Mouse (Mus musculus) limb, embryonic 15.5 days (tissue): ENCODE data around the gene Enpp7. TPM values are rescaled to one million over a fixed set of nuclear protein-coding genes. Genes with fewer than 3 reads are reported as not detected.

Experiments used
- ATAC-seq: fragments of 200-750 bp; cut with Nextera tagmentation; 2 replicates; pipeline ENCODE4 v1.8.0; 2017; ENCODE audit warnings: low read depth, moderate TSS enrichment; ENCODE audit not compliant: insufficient number of reproducible peaks, low FRiP score, low TSS enrichment
- H3K27ac ChIP-seq: fragments of 300-500 bp; sonication (generic); 2 replicates; pipeline ENCODE4 v1.5.1; 2015; ENCODE audit warnings: moderate library complexity, mild to moderate bottlenecking, inconsistent platforms
- H3K27me3 ChIP-seq: fragments of 300-500 bp; sonication (generic); 2 replicates; pipeline ENCODE4 v1.6.1; 2015; ENCODE audit warnings: inconsistent platforms
- H3K36me3 ChIP-seq: fragments of 300-500 bp; sonication (generic); 2 replicates; pipeline ENCODE4 v1.6.1; 2015; ENCODE audit warnings: inconsistent platforms
- H3K4me1 ChIP-seq: fragments of 300-500 bp; sonication (generic); 2 replicates; pipeline ENCODE4 v1.6.1; 2015; ENCODE audit warnings: inconsistent platforms
- H3K4me2 ChIP-seq: fragments of 300-500 bp; sonication (generic); 2 replicates; pipeline ENCODE4 v1.6.1; 2015; ENCODE audit warnings: mild to moderate bottlenecking, inconsistent platforms
- H3K4me3 ChIP-seq: fragments of 300-500 bp; sonication (generic); 2 replicates; pipeline ENCODE4 v1.5.1; 2015; ENCODE audit warnings: mild to moderate bottlenecking, inconsistent platforms
- H3K9ac ChIP-seq: fragments of 300-500 bp; sonication (generic); 2 replicates; pipeline ENCODE4 v1.6.1; 2015; ENCODE audit warnings: inconsistent platforms
- H3K9me3 ChIP-seq: fragments of 300-500 bp; sonication (generic); 2 replicates; pipeline ENCODE4 v1.6.1; 2016; ENCODE audit warnings: inconsistent platforms
- WGBS: fragments of 180-500 bp; shearing (Covaris S2); methylation state at CpG from one replicate; pipeline ENCODE4 v1.1.7; 2015; 5-methylcytosine and 5-hydroxymethylcytosine counted together
- polyA plus RNA-seq: library from polyadenylated mRNA; unstranded; fragments of >200 nt; fragmentation: Nextera tagmentation; extraction: Ambion mirVana; gene quantifications from 2 replicates; pipeline ENCODE4 v1.2.1, GENCODE M21; 2015

Enpp7 gene
- polyA plus RNA-seq, 1 experiment from 2014 or later: not detected

DNA sequence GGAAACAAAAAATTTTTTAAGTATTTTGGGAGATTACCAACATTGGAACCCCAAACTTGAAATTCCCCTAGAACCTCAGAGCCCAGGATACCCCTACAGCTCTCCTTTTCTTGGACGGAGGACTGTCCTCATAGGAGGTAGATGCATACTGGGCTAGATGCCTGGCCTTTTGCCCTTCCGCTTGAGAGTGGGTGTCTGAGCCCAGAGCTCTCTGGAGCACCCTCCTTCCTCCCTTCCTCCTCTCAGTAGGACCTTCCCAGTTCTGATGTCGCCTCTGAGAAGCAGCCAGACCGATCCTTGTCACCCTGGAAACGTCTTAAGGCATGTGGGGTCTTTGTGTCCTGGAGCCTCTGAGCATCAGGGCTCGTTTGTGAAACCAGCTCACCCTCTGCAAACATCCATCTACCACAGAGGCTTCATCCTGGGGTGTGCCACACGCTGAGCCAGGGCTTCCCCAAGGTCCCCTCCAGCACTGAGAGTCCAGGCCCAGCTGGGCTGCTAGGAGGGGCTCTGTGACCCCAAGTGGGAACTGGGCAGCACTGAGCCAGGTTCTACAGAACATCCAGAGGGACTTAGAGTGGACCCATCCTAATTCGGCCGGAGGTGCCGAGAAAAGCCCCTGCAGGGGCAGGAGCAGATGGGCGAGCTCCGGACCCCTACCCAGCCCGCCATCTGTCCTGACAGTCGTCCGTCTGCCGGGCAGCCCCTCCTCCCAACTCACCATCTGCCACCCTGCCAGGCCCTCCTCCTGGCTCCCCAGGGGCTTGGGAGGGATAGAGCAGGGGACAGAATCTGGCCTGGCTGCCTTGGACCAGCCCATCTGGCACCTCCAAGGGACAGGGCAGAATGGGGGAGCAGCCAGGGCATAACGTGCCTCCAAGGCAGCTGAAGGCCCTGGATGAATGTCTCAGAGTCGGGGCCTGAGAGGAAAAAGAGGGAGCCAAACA, 15.3 kb upstream of the Enpp7 start:
- no peak overlapping the region for H3K27ac ChIP-seq
- no peaks in the 10 kb centered on the region for H3K9me3 ChIP-seq
- WGBS: 40% methylated on average over 18 of the region's 18 CpGs
- H3K4me2 ChIP-seq: no peak overlapping the region
- no peak overlapping the region for H3K4me3 ChIP-seq
- no peak for ATAC-seq
- no peaks in the 10 kb centered on the region for H3K36me3 ChIP-seq
- no peak overlapping the region for H3K9ac ChIP-seq
- H3K4me1 ChIP-seq: 0 out of 2 replicates have a peak, but pooled peaks cover 4% of the 10 kb centered on the region
- peaks cover 28% of the 10 kb centered on the region for H3K27me3 ChIP-seq

DNA sequence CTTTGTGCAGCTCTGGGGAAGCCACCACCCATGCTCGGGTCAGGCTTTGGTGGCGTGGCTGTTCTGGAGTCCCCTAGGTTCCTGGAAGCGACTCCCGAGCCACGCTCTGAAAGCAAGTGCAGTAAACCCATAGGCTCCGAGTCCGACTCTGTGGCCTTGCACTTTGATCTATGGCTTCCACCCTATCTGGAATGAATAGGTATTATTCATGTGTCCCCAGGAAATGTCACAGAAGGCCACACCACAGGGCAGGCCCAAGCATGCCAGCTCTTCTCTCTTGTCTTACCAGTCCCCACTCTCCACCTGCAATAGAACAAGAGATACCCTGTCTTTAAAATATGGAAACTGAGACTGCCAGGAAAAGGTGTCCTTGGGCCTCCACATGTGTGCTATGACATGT, 13.6 kb upstream of the Enpp7 start:
- Histone ChIP-seq H3K4me1 (0 out of 2 replicates have a peak, but pooled peaks cover 4% of the 10 kb centered on the region), H3K4me2 (no peak overlapping the region), H3K27me3 (peaks cover 36% of the 10 kb centered on the region), H3K4me3 (no peak overlapping the region), H3K36me3 (no peaks in the 10 kb centered on the region), H3K9ac (no peak overlapping the region), H3K27ac (no peak overlapping the region), H3K9me3 (no peaks in the 10 kb centered on the region)
- 77% methylated on average over 7 of the region's 7 CpGs for WGBS
- no peak for ATAC-seq

DNA sequence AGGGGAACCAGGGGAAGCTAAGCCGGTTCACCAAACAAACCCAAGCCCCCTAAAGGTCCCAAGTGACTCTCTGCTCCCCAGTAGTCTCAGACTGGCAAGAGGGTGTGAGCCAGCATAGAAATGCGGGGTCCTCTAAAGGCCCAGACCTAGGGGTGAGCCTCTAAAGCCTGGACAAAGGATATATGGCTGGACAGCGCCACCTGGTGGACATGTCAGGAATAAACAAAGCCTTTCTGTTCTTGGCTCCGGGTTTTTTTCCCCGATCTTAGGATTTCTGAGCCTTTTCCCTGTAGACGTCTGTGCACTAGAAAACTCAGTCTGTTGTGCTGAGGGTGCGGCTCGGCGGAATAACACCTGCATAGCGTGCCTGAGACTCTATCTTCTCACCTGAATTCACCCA, 12.6 kb upstream of the Enpp7 start:
- WGBS: 2% methylated on average over 10 of the region's 10 CpGs
- H3K4me1 ChIP-seq: 0 out of 2 replicates have a peak, but pooled peaks cover 4% of the 10 kb centered on the region
- H3K4me2 ChIP-seq: 0 out of 2 replicates have a peak overlapping the region, but pooled peaks have one; percentile 17
- no peak overlapping the region for H3K27ac ChIP-seq
- peaks cover 37% of the 10 kb centered on the region for H3K27me3 ChIP-seq
- no peak overlapping the region for H3K9ac ChIP-seq
- no peak overlapping the region for H3K4me3 ChIP-seq
- no peaks in the 10 kb centered on the region for H3K36me3 ChIP-seq
- H3K9me3 ChIP-seq: no peaks in the 10 kb centered on the region
- no peak for ATAC-seq

DNA sequence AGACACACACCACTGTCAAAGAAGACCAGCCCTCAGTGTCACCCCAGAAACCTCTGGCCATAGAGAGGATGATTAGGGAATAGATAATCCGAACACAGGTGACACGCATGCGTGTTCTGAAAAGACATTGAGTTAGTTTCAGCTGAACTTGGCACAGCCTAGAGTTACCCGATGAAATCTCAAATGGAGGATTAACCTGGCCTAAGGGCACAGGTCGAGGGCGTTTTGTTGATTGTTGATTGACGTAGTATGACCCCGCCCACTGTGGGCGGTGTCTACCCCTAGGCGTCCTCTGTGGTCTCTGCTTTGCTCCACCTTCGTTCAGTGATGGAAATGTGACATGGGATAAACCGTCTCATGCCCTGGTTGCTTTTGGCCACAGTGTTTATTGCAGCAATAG, 12.1 kb upstream of the Enpp7 start:
- 13% methylated on average over 12 of the region's 12 CpGs for WGBS
- H3K9ac ChIP-seq: no peak overlapping the region

DNA sequence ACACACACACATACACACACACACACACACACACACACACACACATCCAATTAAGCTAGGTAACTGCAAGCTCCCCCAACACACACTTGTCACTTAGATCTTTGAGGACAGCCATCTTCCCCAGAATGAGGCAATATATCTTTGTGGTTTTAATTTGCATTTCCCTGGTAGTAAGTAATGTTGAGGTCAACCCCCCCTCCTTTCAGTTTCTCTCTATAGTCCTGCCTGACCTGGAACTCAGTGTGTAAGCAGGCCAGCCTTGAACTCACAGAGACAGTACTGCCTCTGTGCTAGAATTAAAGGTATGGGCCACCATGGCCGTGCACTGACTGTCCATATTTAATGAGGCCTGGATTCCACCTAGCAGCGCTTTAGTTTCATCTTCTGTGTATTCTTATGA, 7.6 kb upstream of the Enpp7 start:
- no peak for ATAC-seq
- Histone ChIP-seq H3K27ac (no peak overlapping the region), H3K36me3 (no peaks in the 10 kb centered on the region), H3K9me3 (no peaks in the 10 kb centered on the region), H3K4me1 (0 out of 2 replicates have a peak, but pooled peaks cover 4% of the 10 kb centered on the region), H3K27me3 (peaks cover 22% of the 10 kb centered on the region), H3K9ac (no peak overlapping the region), H3K4me3 (no peak overlapping the region), H3K4me2 (no peak overlapping the region)
- 71% methylated on average over 2 of the region's 2 CpGs for WGBS

More for the DNA sequence above, 12.1 kb upstream of the Enpp7 start:
- peaks cover 37% of the 10 kb centered on the region for H3K27me3 ChIP-seq
- H3K36me3 ChIP-seq: no peaks in the 10 kb centered on the region
- no peaks in the 10 kb centered on the region for H3K9me3 ChIP-seq
- H3K4me2 ChIP-seq: 0 out of 2 replicates have a peak overlapping the region, but pooled peaks have one; percentile 17
- no peak for ATAC-seq
- no peak overlapping the region for H3K4me3 ChIP-seq
- H3K4me1 ChIP-seq: 0 out of 2 replicates have a peak, but pooled peaks cover 4% of the 10 kb centered on the region
- no peak overlapping the region for H3K27ac ChIP-seq

DNA sequence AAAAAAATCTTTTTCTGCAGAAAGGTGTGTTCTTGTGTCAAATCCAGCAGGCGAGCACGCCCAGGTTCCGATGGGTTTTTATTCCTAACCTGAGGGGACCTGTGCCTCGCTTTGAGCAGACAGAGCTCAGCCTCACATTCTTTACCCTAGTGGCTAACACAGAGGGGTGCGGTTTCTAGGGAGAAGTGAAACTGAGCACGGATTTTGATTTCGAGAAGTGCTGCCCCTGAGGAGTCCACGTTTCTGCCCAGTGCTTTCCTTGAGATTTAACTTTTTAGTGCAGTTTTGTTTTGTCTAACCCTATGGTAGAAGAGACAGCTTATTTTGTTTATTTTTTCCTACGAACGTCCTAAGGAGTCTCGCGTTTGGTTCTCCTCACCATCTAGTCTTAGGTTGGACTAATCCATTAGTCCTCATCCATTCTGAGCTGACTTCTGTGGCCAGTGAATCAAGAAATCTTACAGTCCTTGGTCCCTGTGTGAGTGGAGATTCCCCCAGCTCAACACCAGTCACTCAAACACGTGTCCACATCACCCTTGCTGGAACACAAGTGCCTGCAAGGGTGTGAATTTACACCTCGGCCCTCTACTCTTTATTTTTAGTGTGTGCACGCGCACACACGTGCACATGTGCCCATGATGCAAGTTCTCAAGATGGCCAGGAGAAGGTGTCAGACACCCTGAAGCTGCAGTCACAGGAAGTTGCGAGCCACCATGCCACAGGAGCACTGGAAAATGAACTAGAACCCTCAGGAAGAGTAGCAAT, 6.8 kb upstream of the Enpp7 start:
- ATAC-seq: no peak
- WGBS: 61% methylated on average over 18 of the region's 18 CpGs
- no peak overlapping the region for H3K4me2 ChIP-seq
- H3K27ac ChIP-seq: no peak overlapping the region
- H3K4me1 ChIP-seq: no peaks in the 10 kb centered on the region
- no peak overlapping the region for H3K4me3 ChIP-seq
- no peak overlapping the region for H3K9ac ChIP-seq
- H3K27me3 ChIP-seq: peaks cover 15% of the 10 kb centered on the region
- no peaks in the 10 kb centered on the region for H3K9me3 ChIP-seq
- H3K36me3 ChIP-seq: no peaks in the 10 kb centered on the region

DNA sequence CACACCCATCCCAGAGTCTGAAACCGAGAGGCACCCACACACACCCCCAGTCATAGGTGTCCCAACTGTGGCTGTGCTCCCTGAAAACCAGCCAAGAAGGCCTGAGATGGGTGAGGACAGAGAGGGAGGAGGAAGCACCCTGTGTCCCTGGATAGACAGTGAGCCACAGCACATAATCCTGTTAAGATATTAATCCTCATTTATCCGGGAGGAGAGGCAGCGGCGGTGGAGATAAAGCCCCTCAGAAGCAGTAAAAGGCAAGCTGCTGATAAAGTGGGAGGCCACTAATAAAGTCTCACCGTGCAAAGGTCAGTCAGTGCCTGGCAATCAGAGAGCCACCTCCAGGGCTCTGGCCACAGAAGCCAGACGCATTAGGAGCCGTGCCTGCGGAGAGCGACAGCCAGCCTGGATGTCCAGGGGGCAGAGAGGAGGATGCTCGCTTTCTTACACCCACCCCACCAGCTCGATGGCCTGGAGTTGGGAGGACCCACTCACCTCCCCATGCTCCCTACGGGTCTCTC, 5.3 kb upstream of the Enpp7 start:
- no peaks in the 10 kb centered on the region for H3K36me3 ChIP-seq
- H3K9me3 ChIP-seq: no peaks in the 10 kb centered on the region
- peaks cover 9% of the 10 kb centered on the region; the same call in 1 of the 2 replicates for H3K27me3 ChIP-seq
- no peak overlapping the region for H3K9ac ChIP-seq
- no peak overlapping the region for H3K4me2 ChIP-seq
- 47% methylated on average over 12 of the region's 12 CpGs for WGBS
- no peak overlapping the region for H3K4me3 ChIP-seq
- H3K27ac ChIP-seq: no peak overlapping the region
- no peak for ATAC-seq
- H3K4me1 ChIP-seq: no peaks in the 10 kb centered on the region

DNA sequence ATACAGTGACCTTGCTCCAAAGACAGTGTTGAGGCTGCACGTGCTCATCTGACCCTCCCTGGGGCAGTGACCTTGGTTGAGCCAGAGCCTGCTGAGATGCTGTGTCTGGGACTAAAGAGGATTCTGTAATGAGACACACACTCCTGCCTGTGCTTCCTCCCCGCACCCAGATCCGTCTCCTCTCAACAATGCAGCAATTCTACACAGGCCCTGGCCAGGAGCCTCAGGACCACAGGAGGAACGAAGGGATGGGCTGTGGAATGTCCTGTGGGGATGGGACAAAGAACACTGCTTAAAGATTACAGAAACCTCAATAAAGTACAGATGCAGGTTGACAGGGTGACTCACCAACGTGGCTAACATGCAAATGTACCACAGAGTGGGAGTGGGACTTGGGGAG, 2.4 kb upstream of the Enpp7 start:
- Histone ChIP-seq H3K4me1 (no peaks in the 10 kb centered on the region), H3K27me3 (no peaks in the 10 kb centered on the region), H3K27ac (no peak overlapping the region), H3K9me3 (no peaks in the 10 kb centered on the region), H3K4me2 (no peak overlapping the region), H3K9ac (no peak overlapping the region), H3K4me3 (no peak overlapping the region), H3K36me3 (no peaks in the 10 kb centered on the region)
- WGBS: 54% methylated on average over 5 of the region's 5 CpGs
- no peak for ATAC-seq

DNA sequence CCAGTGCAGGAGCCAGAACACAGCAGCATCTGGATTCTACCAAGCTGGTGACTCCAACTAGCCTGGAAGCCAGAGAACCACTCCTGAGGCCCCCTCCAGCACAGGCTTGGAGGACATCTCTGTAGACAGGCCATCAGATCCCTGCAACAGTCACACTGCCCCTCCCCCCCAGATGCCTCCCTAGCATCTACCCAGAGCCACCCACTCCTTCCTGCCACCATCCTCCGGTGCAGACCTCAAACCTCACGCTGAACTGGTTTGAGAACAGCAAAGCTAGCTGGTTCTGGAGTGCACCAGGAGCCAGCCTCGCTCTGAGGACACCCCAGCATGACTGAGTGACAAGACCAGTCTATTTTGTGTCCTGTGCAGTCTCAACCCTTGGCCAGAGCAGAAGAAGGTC, 4.8 kb downstream of the Enpp7 start:
- ATAC-seq: no peak
- H3K36me3 ChIP-seq: no peaks in the 10 kb centered on the region
- 64% methylated on average over 3 of the region's 3 CpGs for WGBS
- H3K27ac ChIP-seq: no peak overlapping the region
- H3K4me3 ChIP-seq: no peak overlapping the region
- no peak overlapping the region for H3K9ac ChIP-seq
- H3K9me3 ChIP-seq: no peaks in the 10 kb centered on the region
- H3K27me3 ChIP-seq: peaks cover 8% of the 10 kb centered on the region; the same call in 1 of the 2 replicates
- peaks cover 7% of the 10 kb centered on the region for H3K4me1 ChIP-seq
- no peak overlapping the region for H3K4me2 ChIP-seq

DNA sequence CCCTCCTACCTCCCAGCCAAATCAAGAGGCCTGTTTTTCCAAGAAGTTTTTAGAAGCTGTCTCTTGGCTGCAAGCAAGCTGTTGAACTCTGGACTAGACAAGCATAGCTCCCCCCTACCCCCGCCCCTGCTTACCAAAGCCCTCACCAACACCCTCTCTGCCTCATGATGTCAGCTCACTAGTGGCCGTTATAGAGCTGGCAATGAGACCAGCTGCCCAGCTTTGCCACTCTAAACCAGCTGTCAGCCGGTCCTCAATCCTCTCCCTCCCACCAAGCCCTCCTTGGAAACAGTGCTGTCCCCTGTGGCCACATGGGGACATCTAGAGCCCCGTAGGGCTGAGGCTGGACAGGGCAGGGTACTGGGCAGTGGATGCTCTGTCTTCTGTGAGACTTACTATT, 7.5 kb downstream of the Enpp7 start:
- Histone ChIP-seq H3K9me3 (no peaks in the 10 kb centered on the region), H3K27me3 (peaks cover 24% of the 10 kb centered on the region), H3K36me3 (no peaks in the 10 kb centered on the region), H3K9ac (no peak overlapping the region), H3K27ac (peak overlapping the region; percentile 38), H3K4me1 (peaks cover 23% of the 10 kb centered on the region), H3K4me2 (no peak overlapping the region), H3K4me3 (no peak overlapping the region)
- ATAC-seq: no peak
- WGBS: 32% methylated on average over 4 of the region's 4 CpGs

DNA sequence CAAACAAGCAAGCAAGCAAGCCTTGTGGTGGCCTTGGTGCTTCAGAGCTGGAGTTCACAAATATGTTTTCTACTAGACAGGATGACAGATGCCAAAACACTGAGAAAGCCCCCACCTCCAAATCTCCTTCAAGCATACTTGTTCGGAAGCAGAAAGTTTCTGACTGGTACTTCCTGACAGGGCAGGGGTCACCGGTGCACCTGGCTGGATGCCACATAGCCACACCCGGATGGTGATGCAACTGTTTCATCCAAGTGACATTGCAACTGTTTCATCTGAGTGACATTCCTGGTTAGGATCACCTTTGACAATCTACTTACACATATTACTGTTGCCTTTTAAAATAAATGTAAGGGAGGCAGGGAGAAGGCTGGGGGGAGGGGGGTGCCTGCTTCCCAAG, 9.2 kb downstream of the Enpp7 start:
- 59% methylated on average over 3 of the region's 3 CpGs for WGBS
- no peaks in the 10 kb centered on the region for H3K9me3 ChIP-seq
- H3K9ac ChIP-seq: no peak overlapping the region
- no peak for ATAC-seq
- H3K36me3 ChIP-seq: no peaks in the 10 kb centered on the region
- peaks cover 23% of the 10 kb centered on the region for H3K4me1 ChIP-seq
- no peak overlapping the region for H3K4me3 ChIP-seq
- H3K27me3 ChIP-seq: peaks cover 28% of the 10 kb centered on the region
- H3K27ac ChIP-seq: 0 out of 2 replicates have a peak overlapping the region, but pooled peaks have one; percentile 38
- no peak overlapping the region for H3K4me2 ChIP-seq
